Mouse (Mus musculus): ENCODE data around the gene Vars2. TPM values are rescaled to one million over a fixed set of nuclear protein-coding genes. Genes with fewer than 3 reads are reported as not detected.

The Vars2 gene
- total RNA-seq, 1 experiment: 58.5 TPM

DNA sequence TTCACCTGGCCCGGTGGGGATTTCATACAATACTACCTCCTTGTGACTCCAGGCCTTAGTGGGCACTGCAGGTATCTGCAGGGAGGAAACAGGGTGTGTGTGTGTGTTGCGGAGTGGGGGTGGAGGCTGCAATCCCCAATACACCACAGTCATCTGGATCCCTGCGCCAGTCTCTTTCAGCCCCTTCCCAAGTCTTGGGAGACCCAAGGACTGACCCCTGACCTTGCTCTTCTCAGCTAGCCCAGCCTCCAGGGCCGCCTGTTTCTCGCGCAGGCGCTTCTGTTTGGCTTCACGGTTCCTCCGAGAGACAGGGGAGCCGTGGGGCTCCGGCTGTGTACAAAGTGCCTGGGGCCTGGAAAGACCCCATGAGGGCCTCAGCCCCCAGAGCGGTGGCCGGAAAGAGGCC, 538 bp downstream of the Vars2 start:
- Histone ChIP-seq H3K4me1 (ENCODE audit: control insufficient read depth in 2 of 2, insufficient read depth in 2 of 2, low read length in 2 of 2, poor library complexity in 1 of 2) (peaks cover 0 to 9% of the 10 kb centered on the region in 2 experiments; a peak in 1 of 4 replicates), H3K9ac (ENCODE audit: insufficient read depth, low read depth, low read length, poor library complexity, severe bottlenecking) (peak overlapping the region; percentile 77), H3K4me3 (ENCODE audit: insufficient read depth in 1 of 2, low read depth in 1 of 2, low read length in 2 of 2, poor library complexity in 1 of 2, severe bottlenecking in 1 of 2) (peak overlapping the region; percentile 84 to 85), H3K9me3 (ENCODE audit: control insufficient read depth, insufficient read depth, low read depth, low read length) (no peaks in the 10 kb centered on the region), H3K36me3 (ENCODE audit: control insufficient read depth, insufficient read depth, low read length, poor library complexity, severe bottlenecking) (peaks cover 46% of the 10 kb centered on the region), H3K27ac (ENCODE audit: insufficient read depth, low read depth, low read length, poor library complexity, severe bottlenecking) (peak overlapping the region; percentile 57)
- DNase-seq (ENCODE audit: low read depth, low spot score): no peak
- TF ChIP-seq MAFK (IDR thresholded peaks at IDR 0.05; ENCODE audit: insufficient read depth, low read depth, low read length): no peak
- no peak for TF ChIP-seq ZNF384 (IDR thresholded peaks at IDR 0.05; ENCODE audit: low read depth, low read length)
- TF ChIP-seq CHD2 (IDR thresholded peaks at IDR 0.05; ENCODE audit: low read depth, low read length): no peak
- no peak for TF ChIP-seq HCFC1 (IDR thresholded peaks at IDR 0.05; ENCODE audit: borderline replicate concordance, insufficient read depth, low read length)
- no peak for TF ChIP-seq ZC3H11A (IDR thresholded peaks at IDR 0.05; ENCODE audit: borderline replicate concordance, low read depth, low read length)
- in situ Hi-C loops (cut with MboI; ENCODE audit: low sequenced_read_pairs in 2 of 2, unreplicated experiment in 2 of 2): no loop called here

DNA sequence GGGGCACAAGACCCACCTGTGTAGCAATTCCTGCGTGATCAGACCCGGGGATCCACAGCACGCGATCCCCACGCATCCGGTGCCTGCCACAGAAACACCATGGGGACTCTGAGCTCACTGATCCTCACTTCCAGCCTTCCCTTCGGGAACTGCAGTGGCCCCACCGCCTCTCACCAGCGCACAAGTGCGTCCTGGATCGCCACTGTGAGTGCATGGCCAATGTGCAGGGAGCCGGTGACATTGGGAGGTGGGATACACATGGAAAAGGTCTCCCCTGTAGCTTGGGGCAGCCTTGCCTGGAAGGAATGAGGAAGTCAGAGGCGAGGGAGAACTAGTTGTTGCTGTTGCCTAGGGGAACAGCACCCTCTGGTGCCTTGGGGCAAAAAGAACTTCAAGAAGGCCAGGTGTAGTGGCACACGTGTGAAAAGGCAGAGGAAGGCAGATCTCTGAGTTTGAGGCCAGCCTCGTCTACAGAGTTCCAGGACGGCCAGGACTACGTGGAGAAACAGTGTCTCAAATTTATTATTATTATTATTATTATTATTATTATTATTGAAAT, 1.4 kb downstream of the Vars2 start:
- Histone ChIP-seq H3K4me3 (ENCODE audit: insufficient read depth in 1 of 2, low read depth in 1 of 2, low read length in 2 of 2, poor library complexity in 1 of 2, severe bottlenecking in 1 of 2) (peak overlapping the region in 1 of 2 experiments; percentile 29; a peak in 2 of 4 replicates), H3K9me3 (ENCODE audit: control insufficient read depth, insufficient read depth, low read depth, low read length) (no peaks in the 10 kb centered on the region), H3K4me1 (ENCODE audit: control insufficient read depth in 2 of 2, insufficient read depth in 2 of 2, low read length in 2 of 2, poor library complexity in 1 of 2) (peaks cover 0 to 9% of the 10 kb centered on the region in 2 experiments; a peak in 1 of 4 replicates), H3K36me3 (ENCODE audit: control insufficient read depth, insufficient read depth, low read length, poor library complexity, severe bottlenecking) (peaks cover 51% of the 10 kb centered on the region), H3K9ac (ENCODE audit: insufficient read depth, low read depth, low read length, poor library complexity, severe bottlenecking) (peak overlapping the region; percentile 34), H3K27ac (ENCODE audit: insufficient read depth, low read depth, low read length, poor library complexity, severe bottlenecking) (no peak overlapping the region)
- DNase-seq (ENCODE audit: low read depth, low spot score): no peak
- no peak for TF ChIP-seq ZC3H11A (IDR thresholded peaks at IDR 0.05; ENCODE audit: borderline replicate concordance, low read depth, low read length)
- no peak for TF ChIP-seq CHD2 (IDR thresholded peaks at IDR 0.05; ENCODE audit: low read depth, low read length)
- TF ChIP-seq MAFK (IDR thresholded peaks at IDR 0.05; ENCODE audit: insufficient read depth, low read depth, low read length): no peak
- TF ChIP-seq ZNF384 (IDR thresholded peaks at IDR 0.05; ENCODE audit: low read depth, low read length): no peak
- TF ChIP-seq HCFC1 (IDR thresholded peaks at IDR 0.05; ENCODE audit: borderline replicate concordance, insufficient read depth, low read length): no peak
- in situ Hi-C loops (cut with MboI; ENCODE audit: low sequenced_read_pairs in 2 of 2, unreplicated experiment in 2 of 2): no loop called here

DNA sequence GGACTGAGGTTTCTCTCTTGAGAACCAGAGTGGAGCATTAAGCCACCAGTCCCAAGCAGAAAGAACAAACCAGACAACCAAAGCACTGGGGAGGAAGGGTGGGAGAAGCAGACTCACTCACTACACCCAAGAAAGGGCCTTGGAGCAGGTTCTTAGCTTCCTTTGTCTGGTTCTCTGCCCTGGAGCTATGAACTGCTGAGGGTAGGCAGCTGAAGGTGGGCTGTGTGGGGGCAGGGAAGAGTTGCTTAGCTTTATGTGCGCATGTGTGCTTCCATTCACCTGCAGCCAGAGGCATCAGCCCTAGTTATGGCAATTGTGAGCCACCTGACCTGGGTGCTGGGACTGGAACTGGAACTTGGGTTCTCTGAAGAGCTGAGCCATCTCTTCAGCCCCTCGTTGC, 14.3 kb downstream of the Vars2 start:
- no peaks in the 10 kb centered on the region for H3K9me3 ChIP-seq (ENCODE audit: control insufficient read depth, insufficient read depth, low read depth, low read length)
- TF ChIP-seq MAFK (IDR thresholded peaks at IDR 0.05; ENCODE audit: insufficient read depth, low read depth, low read length) (no peak), HCFC1 (IDR thresholded peaks at IDR 0.05; ENCODE audit: borderline replicate concordance, insufficient read depth, low read length) (no peak), ZNF384 (IDR thresholded peaks at IDR 0.05; ENCODE audit: low read depth, low read length) (no peak), ZC3H11A (IDR thresholded peaks at IDR 0.05; ENCODE audit: borderline replicate concordance, low read depth, low read length) (no peak), CHD2 (IDR thresholded peaks at IDR 0.05; ENCODE audit: low read depth, low read length) (no peak)
- H3K4me3 ChIP-seq (ENCODE audit: insufficient read depth in 1 of 2, low read depth in 1 of 2, low read length in 2 of 2, poor library complexity in 1 of 2, severe bottlenecking in 1 of 2): no peak overlapping the region
- in situ Hi-C loops (cut with MboI; ENCODE audit: low sequenced_read_pairs in 2 of 2, unreplicated experiment in 2 of 2): no loop called here
- DNase-seq (ENCODE audit: low read depth, low spot score): peak; percentile 59
- H3K4me1 ChIP-seq (ENCODE audit: control insufficient read depth in 2 of 2, insufficient read depth in 2 of 2, low read length in 2 of 2, poor library complexity in 1 of 2): peaks cover 0 to 14% of the 10 kb centered on the region in 2 experiments; a peak in 2 of 4 replicates
- H3K27ac ChIP-seq (ENCODE audit: insufficient read depth, low read depth, low read length, poor library complexity, severe bottlenecking): peak overlapping the region; percentile 24; the same call in 1 of the 2 replicates
- H3K36me3 ChIP-seq (ENCODE audit: control insufficient read depth, insufficient read depth, low read length, poor library complexity, severe bottlenecking): peaks cover 24% of the 10 kb centered on the region
- H3K9ac ChIP-seq (ENCODE audit: insufficient read depth, low read depth, low read length, poor library complexity, severe bottlenecking): no peak overlapping the region

DNA sequence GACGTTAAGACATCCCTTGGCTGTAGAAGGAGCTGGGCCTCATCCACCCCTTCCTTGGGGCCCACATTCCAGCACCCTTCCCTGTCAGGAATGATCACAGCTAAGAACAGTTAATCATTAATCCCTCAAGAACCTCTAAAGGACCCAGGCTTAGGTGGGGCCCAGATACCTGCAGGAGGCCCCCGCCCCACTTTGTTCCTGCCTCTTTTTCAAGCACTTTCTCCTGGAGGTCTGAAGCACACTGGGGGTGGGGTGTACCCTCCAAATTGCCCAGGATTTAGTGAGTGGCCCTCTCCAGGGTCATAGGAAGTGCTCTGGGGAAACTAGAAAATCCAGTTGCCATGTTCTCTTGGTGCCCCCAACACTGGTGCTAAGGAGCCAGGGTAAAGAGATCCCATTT, 18.0 kb downstream of the Vars2 start:
- Histone ChIP-seq H3K4me3 (ENCODE audit: insufficient read depth in 1 of 2, low read depth in 1 of 2, low read length in 2 of 2, poor library complexity in 1 of 2, severe bottlenecking in 1 of 2) (no peak overlapping the region), H3K36me3 (ENCODE audit: control insufficient read depth, insufficient read depth, low read length, poor library complexity, severe bottlenecking) (no peaks in the 10 kb centered on the region), H3K27ac (ENCODE audit: insufficient read depth, low read depth, low read length, poor library complexity, severe bottlenecking) (no peak overlapping the region), H3K4me1 (ENCODE audit: control insufficient read depth in 2 of 2, insufficient read depth in 2 of 2, low read length in 2 of 2, poor library complexity in 1 of 2) (peaks cover 0 to 14% of the 10 kb centered on the region in 2 experiments; a peak in 2 of 4 replicates), H3K9ac (ENCODE audit: insufficient read depth, low read depth, low read length, poor library complexity, severe bottlenecking) (no peak overlapping the region), H3K9me3 (ENCODE audit: control insufficient read depth, insufficient read depth, low read depth, low read length) (no peaks in the 10 kb centered on the region)
- DNase-seq (ENCODE audit: low read depth, low spot score): no peak
- in situ Hi-C loops (cut with MboI; ENCODE audit: low sequenced_read_pairs in 2 of 2, unreplicated experiment in 2 of 2): no loop called here
- TF ChIP-seq ZNF384 (IDR thresholded peaks at IDR 0.05; ENCODE audit: low read depth, low read length) (no peak), ZC3H11A (IDR thresholded peaks at IDR 0.05; ENCODE audit: borderline replicate concordance, low read depth, low read length) (no peak), MAFK (IDR thresholded peaks at IDR 0.05; ENCODE audit: insufficient read depth, low read depth, low read length) (no peak), CHD2 (IDR thresholded peaks at IDR 0.05; ENCODE audit: low read depth, low read length) (no peak), HCFC1 (IDR thresholded peaks at IDR 0.05; ENCODE audit: borderline replicate concordance, insufficient read depth, low read length) (no peak)

Data from ES-E14 (cell line).